Mouse (Mus musculus) T-helper 17 cell (primary cell): Measurements from ENCODE around the gene Rnh1.

Source experiments
- in situ Hi-C, 2 experiments: fragments of 300-600 bp; cut with MboI, MseI; formaldehyde crosslinking; loops; 1 replicate in 1 of 2; 2 replicates in 1 of 2; pipeline ENCODE4 v1.15.1; 2025; ENCODE audit warnings: high pct_unique_total_duplicates in 2 of 2

The Rnh1 gene

DNA sequence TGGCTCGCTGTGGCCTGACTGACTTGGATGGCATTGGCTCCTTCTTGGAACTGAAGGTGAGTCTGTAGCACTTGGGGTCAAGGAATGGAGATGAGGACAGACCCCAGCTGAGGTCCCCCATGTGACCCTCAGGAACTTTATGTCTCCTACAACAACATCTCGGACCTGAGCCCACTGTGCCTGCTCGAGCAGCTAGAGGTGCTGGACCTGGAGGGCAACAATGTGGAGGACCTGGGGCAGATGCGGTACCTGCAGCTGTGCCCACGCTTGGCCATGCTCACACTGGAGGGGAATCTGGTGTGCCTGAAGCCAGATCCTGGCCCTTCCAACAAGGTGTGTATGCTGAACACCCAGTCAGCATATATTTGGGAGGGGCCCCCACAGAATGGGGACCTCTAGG lies 32.8 kb upstream of the Rnh1 start:
- in situ Hi-C loops, result no loop called here

DNA sequence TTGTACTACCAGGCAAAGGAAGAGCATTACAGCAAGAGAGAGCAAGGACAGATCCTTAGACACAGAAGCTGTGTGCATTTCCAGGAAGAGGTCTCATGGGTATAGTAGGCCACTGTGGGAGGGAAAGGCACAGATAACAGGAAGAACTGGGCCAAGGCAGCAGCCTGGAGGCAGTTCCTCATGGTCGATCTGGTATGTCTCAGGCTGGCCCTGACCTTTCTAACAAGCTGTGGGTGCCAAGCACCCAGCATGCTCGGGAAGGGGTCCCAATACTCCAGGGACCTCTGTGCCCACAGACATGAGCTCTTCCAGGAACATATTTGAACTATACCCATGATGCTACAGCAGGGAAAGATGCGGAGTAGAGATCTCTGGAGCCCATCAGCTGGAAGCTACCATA lies 31.9 kb upstream of the Rnh1 start:
- in situ Hi-C loops, result no loop called here

DNA sequence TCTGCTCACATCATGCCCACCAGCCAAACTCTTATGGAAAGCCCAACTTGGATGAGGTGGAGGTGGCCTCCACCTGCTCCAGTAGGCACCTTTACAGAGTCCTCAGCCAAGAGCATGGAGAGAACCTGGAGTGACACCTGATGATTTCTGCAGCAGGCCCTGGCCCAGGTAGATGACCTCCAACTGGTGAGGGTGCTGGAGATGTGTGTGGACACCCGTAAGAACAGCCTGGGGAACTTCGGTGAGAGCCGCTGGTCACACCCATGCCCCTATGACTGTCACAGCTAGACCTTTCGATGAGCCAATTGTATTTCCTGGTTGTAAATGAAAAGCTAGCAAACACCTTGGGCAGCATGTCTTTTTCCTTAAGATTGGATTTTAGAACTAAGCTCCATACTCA lies 25.5 kb upstream of the Rnh1 start:
- in situ Hi-C loops, result no loop called here

DNA sequence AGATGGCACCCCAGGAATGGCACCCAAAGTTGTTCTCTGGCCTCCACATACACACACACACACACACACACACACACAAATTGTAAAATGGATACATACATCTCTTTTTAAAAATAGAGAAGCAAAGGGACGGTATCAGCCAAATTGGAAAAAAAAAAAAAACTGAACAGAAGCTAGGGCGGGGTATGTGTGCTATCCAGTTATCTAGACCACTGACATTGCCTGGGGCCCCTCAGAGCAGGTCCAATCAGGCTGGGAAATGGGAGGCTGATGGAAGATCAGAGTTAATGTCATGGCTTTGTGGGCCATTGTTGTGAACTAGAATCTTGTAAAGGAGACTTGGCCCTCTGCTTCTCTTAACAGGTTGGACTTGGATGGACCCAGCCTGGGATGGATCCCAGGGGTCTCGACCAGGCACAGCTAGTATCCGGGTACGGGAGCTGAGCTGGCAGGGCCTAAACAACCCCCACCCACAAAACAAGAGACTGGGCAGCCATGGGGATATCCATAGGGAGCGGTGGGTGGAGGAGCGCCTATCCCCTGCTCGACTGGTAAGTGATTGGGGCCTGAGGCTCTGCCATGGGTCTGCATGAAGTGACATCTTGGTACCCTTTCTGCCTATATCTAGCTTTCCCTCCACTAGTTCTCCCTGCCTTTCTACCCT lies 24.1 kb upstream of the Rnh1 start:
- in situ Hi-C loops, result no loop called here

DNA sequence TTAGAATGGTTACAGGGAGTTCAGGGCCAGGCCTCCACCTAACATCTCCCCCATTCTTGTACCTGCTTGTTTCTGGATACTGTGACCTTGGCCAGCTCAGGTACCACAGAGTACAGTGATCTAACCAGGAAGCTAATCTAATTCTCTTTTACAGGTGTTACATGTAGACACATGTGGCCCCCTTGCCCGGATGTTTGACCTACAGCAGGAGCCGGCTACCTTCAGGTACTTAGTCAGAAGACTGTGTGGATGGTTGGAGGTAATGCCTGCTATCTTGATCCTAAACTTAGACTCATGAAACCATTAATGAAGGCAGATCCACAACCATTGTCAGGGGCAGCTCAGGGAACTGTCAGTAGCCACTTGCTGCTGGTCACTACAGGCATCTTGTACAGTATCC lies 23.1 kb upstream of the Rnh1 start:
- in situ Hi-C loops, result no loop called here

DNA sequence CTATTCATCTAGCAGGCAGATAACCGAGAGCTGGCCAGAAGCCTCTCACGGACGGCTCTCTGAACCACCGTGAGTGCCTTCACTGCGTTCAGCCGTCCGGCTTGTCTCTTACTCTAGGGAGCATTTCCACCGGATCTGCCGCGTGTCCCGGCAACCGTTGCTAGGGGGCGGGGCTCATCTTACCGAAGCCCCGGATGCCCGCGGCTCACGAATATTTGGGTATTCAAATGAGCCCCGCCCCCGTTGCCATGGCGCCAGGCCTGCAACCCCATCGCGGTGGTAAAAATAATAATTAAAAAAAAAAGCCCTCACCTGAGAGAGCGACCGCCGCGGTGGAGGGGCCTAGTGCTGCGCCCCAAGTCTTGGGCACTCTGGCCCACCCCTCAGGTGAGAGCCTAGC lies 22.2 kb upstream of the Rnh1 start:
- in situ Hi-C loops, result no loop called here

DNA sequence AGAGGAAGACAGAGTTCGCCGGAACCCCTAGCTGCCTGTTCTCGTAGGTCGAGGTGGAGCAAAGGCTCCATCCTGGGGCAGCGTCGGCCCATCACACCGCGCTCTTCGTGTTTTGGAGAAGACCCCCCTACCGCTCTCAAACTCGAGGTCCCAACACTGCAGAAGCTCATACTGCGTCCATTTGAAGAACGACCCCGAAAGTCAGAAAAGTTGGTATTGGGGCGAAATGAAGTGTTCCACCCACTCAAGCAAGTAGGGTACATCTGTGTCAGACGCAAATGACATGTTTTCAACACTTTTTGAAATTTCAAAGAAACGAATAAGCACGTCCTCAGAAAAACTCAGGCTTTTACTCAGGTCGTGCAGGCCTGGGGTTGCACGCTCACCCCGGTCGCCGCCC lies 21.8 kb upstream of the Rnh1 start:
- in situ Hi-C loops, result no loop called here

DNA sequence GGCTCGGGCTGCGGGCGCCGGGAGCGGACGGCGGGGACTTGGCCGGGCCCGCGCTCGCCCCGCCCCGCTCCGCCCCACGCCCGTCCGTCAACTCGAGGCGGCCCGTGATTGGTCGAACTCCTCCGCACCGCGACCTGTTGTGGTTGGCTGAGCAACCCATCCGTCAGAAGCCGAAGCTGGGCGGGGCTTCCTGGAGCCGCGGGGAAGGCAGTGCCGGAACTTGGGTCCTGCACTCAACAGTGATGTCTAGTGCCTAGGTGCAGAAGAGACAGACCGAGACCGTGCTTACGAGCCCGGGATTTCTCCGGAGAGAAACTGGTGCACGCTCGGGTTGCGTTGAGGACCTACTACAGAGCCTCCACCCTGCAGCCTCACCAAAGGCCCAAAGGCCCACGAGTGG lies 21.3 kb upstream of the Rnh1 start, which contains the start of the genes Hras and Lrrc56:
Hras (minus strand) TSS at position 58 of the 400 bp plus-strand sequence.
Lrrc56 (plus strand) TSS at position 210 of the 400 bp plus-strand sequence.
- in situ Hi-C loops, result no loop called here

DNA sequence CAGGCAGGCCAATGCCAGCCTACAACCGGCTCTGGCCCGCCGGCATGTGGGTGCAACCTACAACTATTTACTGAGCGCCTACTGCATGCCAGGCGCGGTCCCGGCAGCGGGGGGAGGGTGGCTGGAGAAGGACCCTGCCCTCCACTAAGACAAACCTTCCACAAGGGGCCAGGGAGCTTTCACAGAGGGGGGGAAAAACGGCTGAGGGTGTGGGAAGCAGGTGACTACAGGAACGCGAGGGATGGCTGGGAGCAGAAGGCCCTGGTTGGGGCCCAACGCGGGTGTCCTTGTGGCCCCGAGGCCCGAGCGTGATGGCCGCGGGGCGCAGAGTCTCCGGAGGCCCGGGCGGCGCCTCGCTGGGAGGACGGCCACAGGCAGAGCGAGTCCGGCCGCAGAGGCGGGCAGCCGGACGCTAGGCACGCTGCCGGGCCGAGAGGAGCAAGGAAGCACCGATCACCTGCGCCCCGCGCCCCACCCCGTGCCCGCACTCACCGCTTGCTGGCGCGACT lies 20.7 kb upstream of the Rnh1 start:
- in situ Hi-C loops, result no loop called here

DNA sequence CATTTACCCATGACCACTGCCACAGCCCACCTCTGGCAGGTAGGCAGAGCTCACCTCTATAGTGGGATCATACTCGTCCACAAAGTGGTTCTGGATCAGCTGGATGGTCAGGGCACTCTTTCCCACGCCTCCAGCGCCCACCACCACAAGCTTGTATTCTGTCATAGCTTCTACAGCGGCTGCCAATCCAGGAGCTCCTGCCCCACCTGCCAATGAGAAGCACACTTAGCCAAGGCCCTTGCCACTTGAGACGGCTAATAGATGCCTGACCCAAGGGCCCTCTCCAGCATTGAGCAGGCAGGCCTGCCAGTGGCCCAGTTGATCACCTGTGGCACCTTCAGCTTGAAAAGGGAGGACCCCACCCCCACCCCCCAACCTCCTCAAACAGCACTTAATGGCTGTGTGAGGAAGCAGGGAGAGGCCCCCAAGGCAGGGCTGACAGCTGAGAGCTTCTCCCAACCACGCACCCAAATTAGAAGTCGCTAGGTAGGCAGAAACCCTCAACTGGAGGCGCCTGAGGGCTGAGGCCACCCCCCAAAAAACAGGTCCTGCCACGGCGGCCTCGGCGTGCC lies 20.2 kb upstream of the Rnh1 start:
- in situ Hi-C loops, result no loop called here

DNA sequence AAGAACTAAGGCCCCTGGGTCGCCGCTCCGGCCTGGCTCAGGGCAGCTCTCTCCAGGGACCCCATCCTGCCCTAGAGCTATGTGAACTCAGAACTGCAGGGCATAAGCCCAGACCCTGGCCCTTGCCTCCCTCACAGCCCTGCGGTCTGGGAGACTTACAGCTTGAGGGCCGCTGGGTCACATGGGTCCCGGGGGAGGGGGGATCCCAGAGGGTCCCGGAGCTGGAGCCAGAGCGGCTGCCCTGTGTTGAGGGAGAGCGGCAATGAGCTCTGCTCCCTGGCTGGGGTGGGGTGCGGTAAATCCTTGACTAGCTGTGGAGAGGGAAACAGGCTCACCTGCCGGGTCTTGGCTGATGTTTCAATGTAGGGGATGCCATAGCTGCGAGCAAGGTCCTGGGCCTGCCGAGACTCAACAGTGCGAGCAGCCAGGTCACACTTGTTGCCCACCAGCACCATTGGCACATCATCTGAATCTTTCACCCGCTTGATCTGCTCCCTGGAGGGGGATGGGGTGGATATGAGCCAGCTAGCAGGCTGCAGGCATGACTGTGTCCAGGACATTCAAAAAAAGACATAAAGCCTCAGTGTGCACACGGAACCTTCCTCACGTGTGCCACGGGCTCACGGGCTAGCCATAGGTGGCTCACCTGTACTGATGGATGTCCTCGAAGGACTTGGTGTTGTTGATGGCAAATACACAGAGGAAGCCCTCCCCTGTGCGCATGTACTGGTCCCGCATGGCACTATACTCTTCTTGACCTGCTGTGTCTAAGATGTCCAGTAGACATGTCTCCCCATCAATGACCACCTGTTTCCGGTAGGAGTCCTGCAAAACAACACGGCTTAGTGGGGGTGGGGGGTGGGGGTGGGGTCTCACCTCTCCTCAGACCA lies 19.4 kb upstream of the Rnh1 start:
- in situ Hi-C loops, result no loop called here

DNA sequence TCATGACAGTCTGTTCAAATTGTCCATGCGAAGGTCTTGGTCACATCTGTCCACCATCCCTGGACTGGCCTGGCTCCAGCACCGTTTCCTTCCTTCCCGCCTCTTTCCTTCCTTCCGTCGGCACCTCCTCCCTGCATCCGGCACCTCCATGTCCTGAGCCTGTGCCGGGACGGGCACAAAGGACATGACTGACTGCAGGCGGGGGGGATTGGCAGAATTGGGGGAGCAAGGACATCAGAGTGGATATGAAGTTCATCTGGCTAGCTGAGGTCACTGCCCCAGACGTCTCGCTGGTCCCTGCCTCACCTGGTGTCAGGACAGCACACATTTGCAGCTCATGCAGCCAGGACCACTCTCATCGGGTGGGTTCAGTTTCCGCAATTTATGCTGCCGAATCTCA lies 18.4 kb upstream of the Rnh1 start:
- in situ Hi-C loops, result no loop called here

DNA sequence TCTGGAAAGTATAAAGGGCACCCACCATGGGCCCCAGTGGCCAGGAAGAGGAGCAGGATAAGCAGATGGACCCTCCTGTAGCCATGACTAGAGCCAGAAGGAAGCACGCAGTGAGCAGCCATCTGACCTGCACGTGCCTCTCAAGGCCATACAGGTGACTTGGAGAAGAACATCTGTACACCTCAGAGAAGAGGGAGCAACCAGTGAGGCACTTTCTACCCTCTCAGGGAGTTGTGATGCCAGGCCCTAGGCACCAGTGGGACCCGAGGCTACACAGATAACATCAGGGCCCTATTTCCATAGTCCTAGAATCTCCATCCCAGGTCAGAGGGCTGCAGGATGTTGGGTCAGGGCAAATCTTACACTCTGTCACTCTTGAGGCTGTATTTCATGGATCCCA lies 17.6 kb upstream of the Rnh1 start:
- in situ Hi-C loops, result no loop called here

DNA sequence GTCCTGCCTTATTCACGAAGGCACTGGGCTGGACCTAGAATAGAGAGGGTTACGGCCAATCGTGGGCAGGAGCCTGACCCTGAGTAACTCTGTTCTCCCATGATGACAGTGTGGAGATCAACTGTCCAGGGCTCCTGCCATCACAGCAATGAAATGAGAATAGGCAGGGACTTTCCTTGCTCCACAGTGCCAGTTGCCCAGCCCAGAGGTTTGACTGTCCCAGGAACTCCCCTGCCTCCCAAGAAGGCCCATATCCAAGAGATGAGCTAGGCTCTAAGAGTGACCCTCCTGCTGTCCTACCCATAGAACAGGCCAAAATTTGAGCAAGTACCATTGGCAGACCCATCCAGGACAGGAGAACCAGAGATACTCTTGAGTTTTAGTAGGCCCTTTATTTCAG lies 16.1 kb upstream of the Rnh1 start:
- in situ Hi-C loops, result loop anchor here in 1 of 2 experiments (5.0 kb wide), 1 partner anchor 346 kb away; no protein-coding TSS in a partner anchor

DNA sequence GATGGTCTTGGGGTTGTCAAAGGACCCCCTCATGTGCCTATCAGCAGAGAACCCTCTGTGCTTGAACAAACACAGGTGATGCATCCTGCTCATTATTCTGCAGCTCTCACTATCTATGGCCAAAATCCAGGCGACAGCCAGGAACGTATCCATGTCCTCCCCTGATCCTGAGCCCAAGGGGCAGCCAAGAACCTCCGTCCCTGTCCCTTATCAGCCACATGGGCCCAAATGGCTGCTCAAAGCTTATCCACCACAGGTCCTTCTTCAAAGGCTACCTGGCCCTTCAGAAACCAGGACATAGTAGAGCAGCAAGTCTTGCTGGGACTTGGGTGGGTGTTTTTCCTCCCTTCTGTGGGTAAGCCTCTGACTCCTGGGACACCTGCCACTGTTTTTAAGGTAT lies 15.5 kb upstream of the Rnh1 start:
- in situ Hi-C loops, result loop anchor here in 1 of 2 experiments (5.0 kb wide), 1 partner anchor 346 kb away; no protein-coding TSS in a partner anchor

DNA sequence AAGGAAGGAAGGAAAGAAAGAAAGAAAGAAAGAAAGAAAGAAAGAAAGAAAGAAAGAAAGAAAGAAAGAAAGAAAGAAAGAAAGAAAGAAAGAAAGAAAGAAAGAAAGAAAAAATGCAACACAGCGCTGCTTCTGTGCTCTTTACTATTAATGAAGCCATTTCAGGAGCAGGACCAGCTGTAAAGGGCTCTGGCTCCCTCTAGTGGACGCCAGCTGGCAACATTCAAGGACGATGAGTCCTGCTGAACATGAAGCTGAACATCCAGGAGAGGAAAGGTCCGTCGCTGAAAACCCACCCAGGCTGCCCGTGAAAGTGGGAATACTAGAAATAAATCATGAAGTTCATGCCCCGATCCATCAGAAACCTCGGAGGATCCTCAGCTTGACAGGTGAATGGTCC lies 3.5 kb upstream of the Rnh1 start:
- in situ Hi-C loops, result loop anchor here (5.0 to 10.0 kb wide), 5 partner anchors 84 to 1201 kb away; partner anchors contain the start of genes 6430531B16Rik (in 1 of the 2), B4galnt4 (in 1 of the 2), Gm45717 (in 1 of the 2) and Ifitm2 (in 1 of the 2)

DNA sequence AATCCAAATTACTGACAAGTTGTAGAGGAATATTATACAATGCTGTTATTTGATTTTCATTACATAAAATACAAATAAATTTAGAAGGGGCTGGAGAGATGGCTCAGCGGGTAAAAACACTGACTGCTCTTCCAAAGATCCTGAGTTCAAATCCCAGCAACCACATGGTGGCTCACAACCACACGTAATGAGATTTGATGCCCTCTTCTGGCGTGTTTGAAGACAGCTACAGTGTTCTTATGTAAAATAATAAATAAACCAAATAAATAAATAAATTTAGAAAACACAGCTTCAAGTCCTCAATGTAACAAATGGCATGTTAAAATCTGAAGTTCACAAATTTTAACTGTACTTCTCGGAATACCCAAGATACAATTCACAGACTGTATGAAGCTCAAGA lies 2.4 kb upstream of the Rnh1 start:
- in situ Hi-C loops, result loop anchor here (5.0 to 10.0 kb wide), 5 partner anchors 83 to 1200 kb away; partner anchors contain the start of genes 6430531B16Rik (in 1 of the 2), B4galnt4 (in 1 of the 2), Gm45717 (in 1 of the 2) and Ifitm2 (in 1 of the 2)

DNA sequence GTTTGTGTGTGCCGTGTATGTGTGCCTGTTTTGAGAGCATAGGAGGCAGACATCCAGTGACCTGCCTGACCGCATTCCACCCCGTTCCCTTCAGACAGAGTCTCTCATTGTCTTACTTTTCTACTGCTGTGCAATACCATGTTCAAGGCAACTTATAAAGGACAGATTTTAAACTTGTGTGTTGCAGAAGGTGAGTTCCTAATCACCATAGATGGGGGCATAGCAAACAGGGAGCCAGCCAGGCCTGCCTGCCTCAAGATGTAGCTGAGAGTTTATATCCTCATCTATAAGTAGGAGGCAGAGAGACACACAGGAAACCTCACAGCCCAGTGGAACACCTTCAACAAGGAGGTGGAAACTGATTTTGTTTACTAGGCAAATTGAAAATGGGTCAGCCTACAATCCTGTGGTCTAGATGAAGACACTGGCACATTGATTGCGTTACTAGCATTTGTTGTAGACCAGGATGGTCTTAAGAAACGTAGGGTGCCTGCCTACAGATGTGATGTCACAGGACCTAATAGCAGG lies 730 bp upstream of the Rnh1 start:
- in situ Hi-C loops, result loop anchor here (5.0 to 10.0 kb wide), 5 partner anchors 76 to 1199 kb away; partner anchors contain the start of genes 6430531B16Rik (in 1 of the 2) and B4galnt4 (in 1 of the 2)

DNA sequence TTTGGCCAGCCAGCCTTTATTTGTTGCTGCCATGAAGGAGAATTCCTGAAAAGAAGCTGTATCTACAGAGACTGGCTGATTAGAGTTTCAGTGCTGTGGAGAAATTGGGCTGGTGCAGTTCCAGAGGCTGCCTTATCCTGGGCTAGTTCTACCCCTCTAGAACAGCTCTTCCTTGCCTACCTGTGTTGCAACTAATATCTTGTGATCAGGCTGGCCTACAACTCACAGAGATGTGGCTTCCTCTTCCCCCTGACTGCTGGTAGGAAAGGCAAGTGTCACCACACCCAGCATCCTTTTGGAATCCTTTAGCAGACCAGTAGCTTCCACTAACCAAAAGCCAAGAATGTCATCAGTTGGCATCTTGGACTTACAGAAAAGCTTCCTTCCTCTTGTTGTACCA lies 2.8 kb downstream of the Rnh1 start:
- in situ Hi-C loops, result loop anchor here (5.0 to 10.0 kb wide), 7 partner anchors 38 to 1195 kb away; partner anchors contain the start of genes 6430531B16Rik (in 1 of the 2), B4galnt4 (in 1 of the 2) and Olfr525 (in 1 of the 2)

DNA sequence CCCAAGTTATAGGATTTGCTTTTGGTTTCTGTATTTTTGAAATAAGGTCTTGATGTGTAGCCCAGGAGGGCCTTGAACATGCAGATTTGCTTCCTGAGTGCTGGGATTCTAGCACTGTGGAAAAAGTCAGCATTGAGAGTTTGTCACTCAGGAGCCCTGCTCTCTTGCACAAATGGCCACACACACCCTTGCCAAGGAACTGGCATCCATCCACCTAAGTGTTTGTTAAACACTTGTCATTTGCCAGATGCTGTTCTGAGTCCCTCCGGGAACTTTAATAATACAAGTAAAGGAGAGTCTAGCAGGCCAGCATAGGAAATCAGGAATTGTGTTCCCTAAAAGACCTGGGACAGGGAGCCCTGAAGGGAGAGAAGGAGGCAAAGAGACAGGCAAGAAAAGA lies 3.4 kb downstream of the Rnh1 start:
- in situ Hi-C loops, result loop anchor here in 1 of 2 experiments (5.0 to 10.0 kb wide), 2 partner anchors 37 to 844 kb away; partner anchors contain the start of gene Olfr525

DNA sequence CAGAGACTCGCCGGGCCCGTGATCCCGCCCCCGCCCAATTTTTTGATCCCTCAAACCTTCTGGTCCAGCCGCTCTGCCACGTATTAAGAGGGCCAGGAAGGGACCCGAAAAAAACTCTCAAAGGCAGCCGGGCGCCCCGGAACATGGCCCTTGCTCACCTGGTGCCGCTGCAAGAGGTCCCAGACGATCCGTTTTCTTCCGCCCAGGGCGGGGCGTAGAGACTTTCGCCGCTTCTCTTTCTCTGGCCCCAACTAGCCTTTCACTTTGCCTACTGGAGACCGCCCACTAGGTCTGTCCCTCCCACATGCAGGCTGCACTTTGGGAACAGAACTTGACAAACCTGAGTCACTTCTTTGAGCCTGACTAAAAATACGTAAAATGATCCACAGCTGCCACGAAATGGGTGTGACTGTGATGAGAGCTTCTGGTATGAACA lies 4.1 kb downstream of the Rnh1 start:
- in situ Hi-C loops, result loop anchor here in 1 of 2 experiments (5.0 to 10.0 kb wide), 2 partner anchors 36 to 844 kb away; partner anchors contain the start of gene Olfr525
